Mouse (Mus musculus) MEL (cell line): ENCODE results near the gene Elmsan1. TPM values are rescaled to one million over a fixed set of nuclear protein-coding genes. Genes with fewer than 3 reads are reported as not detected.

Source experiments
- DNase-seq: peaks from one replicate; pipeline ENCODE4 v3.0.0; 2011; ENCODE audit warnings: low read depth, low spot score
- H3K27ac ChIP-seq: 2 replicates; pipeline ENCODE4 v1.5.1; 2012; ENCODE audit warnings: low read depth, mild to moderate bottlenecking, control low read depth, low read length, moderate library complexity; ENCODE audit not compliant: control insufficient read depth
- H3K27me3 ChIP-seq, 2 experiments: fragments of 150-350 bp in 1 of 2; sonication (generic) in 1 of 2; 2 replicates each; pipeline ENCODE4 v1.6.1; 2012; ENCODE audit warnings: low read length in 2 of 2, mild to moderate bottlenecking in 2 of 2, improper control_type of control experiment in 1 of 2, moderate library complexity in 1 of 2; ENCODE audit not compliant: insufficient read depth in 2 of 2, control insufficient read depth in 1 of 2
- H3K36me3 ChIP-seq, 2 experiments: 2 replicates each; pipeline ENCODE4 v1.6.1; 2012 to 2014; ENCODE audit warnings: low read length in 2 of 2, improper control_type of control experiment in 1 of 2, inconsistent platforms in 1 of 2, mild to moderate bottlenecking in 1 of 2; ENCODE audit not compliant: insufficient read depth in 2 of 2, control insufficient read depth in 1 of 2
- H3K4me1 ChIP-seq, 2 experiments: fragments of 150-350 bp in 1 of 2; sonication (generic) in 1 of 2; 2 replicates each; pipeline ENCODE4 v1.6.1; 2012; ENCODE audit warnings: low read length in 2 of 2, improper control_type of control experiment in 1 of 2, mild to moderate bottlenecking in 1 of 2; ENCODE audit not compliant: insufficient read depth in 2 of 2, control insufficient read depth in 1 of 2
- H3K4me3 ChIP-seq, 2 experiments: fragments of 150-350 bp in 1 of 2; sonication (generic) in 1 of 2; 2 replicates each; pipeline ENCODE4 v1.5.1; 2012; ENCODE audit warnings: low read depth in 2 of 2, low read length in 2 of 2, mild to moderate bottlenecking in 2 of 2, moderate library complexity in 2 of 2, control low read depth in 1 of 2, improper control_type of control experiment in 1 of 2; ENCODE audit not compliant: control insufficient read depth in 1 of 2, insufficient read depth in 1 of 2
- H3K79me2 ChIP-seq: 2 replicates; pipeline ENCODE4 v1.6.1; 2012; ENCODE audit warnings: mild to moderate bottlenecking, low read length, moderate library complexity; ENCODE audit not compliant: control insufficient read depth, poor library complexity, insufficient read depth
- H3K9ac ChIP-seq: 2 replicates; pipeline ENCODE4 v1.6.1; 2012; ENCODE audit warnings: low read depth, mild to moderate bottlenecking, control low read depth, low read length, moderate library complexity; ENCODE audit not compliant: control insufficient read depth, poor library complexity, severe bottlenecking
- H3K9me3 ChIP-seq: fragments of 150-350 bp; sonication (generic); replicated peaks from 2 replicates; pipeline ENCODE4 v1.6.1; 2012; ENCODE audit warnings: mild to moderate bottlenecking, low read length, improper control_type of control experiment, moderate library complexity; ENCODE audit not compliant: insufficient read depth
- CHD1 ChIP-seq: IDR thresholded peaks from 2 replicates; pipeline ENCODE4 v1.6.1; 2012; ENCODE audit warnings: low read depth, mild to moderate bottlenecking, inconsistent platforms, low read length, improper control_type of control experiment
- CHD2 ChIP-seq: IDR thresholded peaks from 2 replicates; pipeline ENCODE4 v1.6.1; 2011; ENCODE audit warnings: low read length, improper control_type of control experiment
- CTCF ChIP-seq, 3 experiments: IDR thresholded peaks in 2 of 3; conservative IDR thresholded peaks in 1 of 3; 2 replicates each; pipeline ENCODE4 v1.5.1; 2011 to 2012; ENCODE audit warnings: low read length in 3 of 3, low read depth in 2 of 3, mild to moderate bottlenecking in 2 of 3, improper control_type of control experiment in 1 of 3, inconsistent platforms in 1 of 3, mixed read lengths in 1 of 3, moderate library complexity in 1 of 3; ENCODE audit not compliant: control insufficient read depth in 1 of 3, insufficient read depth in 1 of 3, poor library complexity in 1 of 3, severe bottlenecking in 1 of 3
- ELF1 ChIP-seq: IDR thresholded peaks from 2 replicates; pipeline ENCODE4 v1.6.1; 2014; ENCODE audit warnings: low read depth, mild to moderate bottlenecking, inconsistent platforms, low read length, improper control_type of control experiment, moderate library complexity
- EP300 ChIP-seq, 2 experiments: IDR thresholded peaks; 2 replicates each; pipeline ENCODE4 v1.6.1; 2011; ENCODE audit warnings: improper control_type of control experiment in 2 of 2, low read length in 2 of 2, low read depth in 1 of 2, mild to moderate bottlenecking in 1 of 2
- ETS1 ChIP-seq: IDR thresholded peaks from 2 replicates; pipeline ENCODE4 v1.6.1; 2012; ENCODE audit warnings: low read depth, mild to moderate bottlenecking, inconsistent platforms, low read length, improper control_type of control experiment, moderate library complexity
- HCFC1 ChIP-seq: IDR thresholded peaks from 2 replicates; pipeline ENCODE4 v1.6.1; 2012; ENCODE audit warnings: low read depth, mild to moderate bottlenecking, inconsistent platforms, low read length, improper control_type of control experiment, moderate library complexity
- JUND ChIP-seq: IDR thresholded peaks from 2 replicates; pipeline ENCODE4 v1.6.1; 2011; ENCODE audit warnings: low read depth, mild to moderate bottlenecking, improper control_type of control experiment, low read length
- MAX ChIP-seq: IDR thresholded peaks from 2 replicates; pipeline ENCODE4 v1.6.1; 2011; ENCODE audit warnings: low read length, improper control_type of control experiment
- MAZ ChIP-seq: IDR thresholded peaks from 2 replicates; pipeline ENCODE4 v1.6.1; 2012; ENCODE audit warnings: low read depth, mild to moderate bottlenecking, inconsistent platforms, low read length, improper control_type of control experiment
- MEF2A ChIP-seq: IDR thresholded peaks from 2 replicates; pipeline ENCODE4 v1.6.1; 2014; ENCODE audit warnings: low read depth, mild to moderate bottlenecking, inconsistent platforms, low read length, improper control_type of control experiment; ENCODE audit not compliant: poor library complexity, insufficient replicate concordance, severe bottlenecking; ENCODE audit errors: extremely low read depth
- MXI1 ChIP-seq: IDR thresholded peaks from 2 replicates; pipeline ENCODE4 v1.6.1; 2011; ENCODE audit warnings: mild to moderate bottlenecking, low read depth, low read length, improper control_type of control experiment
- MYB ChIP-seq: IDR thresholded peaks from 2 replicates; pipeline ENCODE4 v1.6.1; 2011; ENCODE audit warnings: mild to moderate bottlenecking, low read depth, low read length, improper control_type of control experiment
- MYC ChIP-seq: IDR thresholded peaks from 2 replicates; pipeline ENCODE4 v1.6.1; 2011; ENCODE audit warnings: low read depth, mild to moderate bottlenecking, low read length, improper control_type of control experiment, moderate library complexity
- NRF1 ChIP-seq: IDR thresholded peaks from 2 replicates; pipeline ENCODE4 v1.6.1; 2014; ENCODE audit warnings: low read depth, mild to moderate bottlenecking, inconsistent platforms, low read length, improper control_type of control experiment, moderate library complexity; ENCODE audit not compliant: poor library complexity, insufficient read depth, severe bottlenecking
- POLR2A ChIP-seq, 2 experiments: IDR thresholded peaks; 2 replicates each; pipeline ENCODE4 v1.6.1; 2011 to 2012; ENCODE audit warnings: low read length in 2 of 2, mild to moderate bottlenecking in 2 of 2, control low read depth in 1 of 2, improper control_type of control experiment in 1 of 2, low read depth in 1 of 2, moderate library complexity in 1 of 2; ENCODE audit not compliant: control insufficient read depth in 1 of 2, insufficient read depth in 1 of 2, poor library complexity in 1 of 2
- POLR2AphosphoS2 ChIP-seq: IDR thresholded peaks from 2 replicates; pipeline ENCODE4 v1.6.1; 2011; ENCODE audit warnings: low read length, improper control_type of control experiment
- POLR2AphosphoS5 ChIP-seq: IDR thresholded peaks from 2 replicates; pipeline ENCODE4 v1.6.1; 2012; ENCODE audit warnings: low read depth, borderline replicate concordance, mild to moderate bottlenecking, inconsistent platforms, low read length, moderate library complexity, mixed read lengths
- RCOR1 ChIP-seq: IDR thresholded peaks from 2 replicates; pipeline ENCODE4 v1.6.1; 2012; ENCODE audit warnings: low read depth, mild to moderate bottlenecking, inconsistent platforms, low read length, improper control_type of control experiment
- SIN3A ChIP-seq: IDR thresholded peaks from 2 replicates; pipeline ENCODE4 v1.6.1; 2012; ENCODE audit warnings: low read length, improper control_type of control experiment, inconsistent platforms
- TAL1 ChIP-seq: IDR thresholded peaks from 2 replicates; pipeline ENCODE4 v1.6.1; 2012; ENCODE audit warnings: mild to moderate bottlenecking, inconsistent platforms, low read length, moderate library complexity, mixed read lengths
- TBP ChIP-seq: IDR thresholded peaks from 2 replicates; pipeline ENCODE4 v1.8.0; 2011; ENCODE audit warnings: low read depth, low read length, improper control_type of control experiment
- TCF12 ChIP-seq: IDR thresholded peaks from 2 replicates; pipeline ENCODE4 v1.6.1; 2014; ENCODE audit warnings: low read depth, mild to moderate bottlenecking, inconsistent platforms, low read length, improper control_type of control experiment, moderate library complexity
- UBTF ChIP-seq: IDR thresholded peaks from 2 replicates; pipeline ENCODE4 v1.6.1; 2012; ENCODE audit warnings: low read depth, mild to moderate bottlenecking, inconsistent platforms, low read length, improper control_type of control experiment, moderate library complexity, borderline replicate concordance; ENCODE audit not compliant: insufficient read depth
- USF1 ChIP-seq: IDR thresholded peaks from 2 replicates; pipeline ENCODE4 v1.6.1; 2014; ENCODE audit warnings: low read depth, mild to moderate bottlenecking, inconsistent platforms, low read length, improper control_type of control experiment, moderate library complexity
- USF2 ChIP-seq, 2 experiments: IDR thresholded peaks; 2 replicates each; pipeline ENCODE4 v1.6.1; 2011 to 2012; ENCODE audit warnings: improper control_type of control experiment in 2 of 2, low read length in 2 of 2, borderline replicate concordance in 1 of 2, inconsistent platforms in 1 of 2, low read depth in 1 of 2, mild to moderate bottlenecking in 1 of 2; ENCODE audit not compliant: insufficient read depth in 1 of 2
- ZC3H11A ChIP-seq: IDR thresholded peaks from 2 replicates; pipeline ENCODE4 v1.6.1; 2012; ENCODE audit warnings: low read depth, mild to moderate bottlenecking, inconsistent platforms, low read length, improper control_type of control experiment
- ZMIZ1 ChIP-seq: IDR thresholded peaks from 2 replicates; pipeline ENCODE4 v1.6.1; 2012; ENCODE audit warnings: low read depth, mild to moderate bottlenecking, inconsistent platforms, low read length, improper control_type of control experiment, moderate library complexity
- ZNF384 ChIP-seq: IDR thresholded peaks from 2 replicates; pipeline ENCODE4 v1.6.1; 2012; ENCODE audit warnings: low read depth, mild to moderate bottlenecking, inconsistent platforms, low read length, improper control_type of control experiment
- polyA plus RNA-seq, 2 experiments: library from polyadenylated mRNA; stranded (reverse) in 1 of 2; unstranded in 1 of 2; fragments of >175 nt in 1 of 2; fragments of >200 nt in 1 of 2; gene quantifications; 2 replicates each; pipeline versions ENCODE4 v1.2.1 to v1.2.4; 2012; ENCODE audit warnings: low replicate concordance in 2 of 2, low read depth in 1 of 2; ENCODE audit not compliant: insufficient read length in 2 of 2, insufficient read depth in 1 of 2, missing spikeins in 1 of 2
- total RNA-seq: library from RNA; depleted of rRNA; stranded (reverse); fragments of 300-350 nt; gene quantifications from 2 replicates; pipeline ENCODE4 v1.2.3, GENCODE M21; 2012

Elmsan1 gene
- total and polyA plus RNA-seq, 3 experiments: 7.7 to 25.3 TPM; not detected in 1

GRCm38 (mm10) chr12:84149971-84150370, 68.7 kb downstream of the Elmsan1 start:
- no peak for TF ChIP-seq USF1
- no peak for TF ChIP-seq MYC
- no peak for TF ChIP-seq MEF2A
- no peak for TF ChIP-seq CTCF (IDR thresholded peaks at IDR 0.05 in 2 of 3, conservative IDR thresholded peaks at IDR 0.05 in 1 of 3; ENCODE audit: control insufficient read depth in 1 of 3, insufficient read depth in 1 of 3, low read depth in 2 of 3, low read length in 3 of 3, poor library complexity in 1 of 3, severe bottlenecking in 1 of 3)
- no peak for TF ChIP-seq MAX
- no peak for TF ChIP-seq MXI1
- no peak for TF ChIP-seq EP300 (IDR thresholded peaks at IDR 0.05; ENCODE audit: low read depth in 1 of 2, low read length in 2 of 2)
- TF ChIP-seq HCFC1: no peak
- no peak for TF ChIP-seq CHD1
- no peak for TF ChIP-seq JUND
- TF ChIP-seq ETS1: no peak
- no peak for TF ChIP-seq TBP
- TF ChIP-seq CHD2: no peak
- no peak for TF ChIP-seq ZNF384
- no peak for TF ChIP-seq ZC3H11A
- TF ChIP-seq POLR2AphosphoS2: no peak
- no peak for DNase-seq
- H3K27ac ChIP-seq: no peak overlapping the region
- H3K4me1 ChIP-seq: peaks cover 12 to 23% of the 10 kb centered on the region in 2 experiments
- no peaks in the 10 kb centered on the region for H3K79me2 ChIP-seq
- no peaks in the 10 kb centered on the region for H3K27me3 ChIP-seq
- H3K4me3 ChIP-seq: no peak overlapping the region
- H3K36me3 ChIP-seq: peaks cover 8 to 24% of the 10 kb centered on the region in 2 experiments
- H3K9me3 ChIP-seq: no peaks in the 10 kb centered on the region
- no peak overlapping the region for H3K9ac ChIP-seq

DNA sequence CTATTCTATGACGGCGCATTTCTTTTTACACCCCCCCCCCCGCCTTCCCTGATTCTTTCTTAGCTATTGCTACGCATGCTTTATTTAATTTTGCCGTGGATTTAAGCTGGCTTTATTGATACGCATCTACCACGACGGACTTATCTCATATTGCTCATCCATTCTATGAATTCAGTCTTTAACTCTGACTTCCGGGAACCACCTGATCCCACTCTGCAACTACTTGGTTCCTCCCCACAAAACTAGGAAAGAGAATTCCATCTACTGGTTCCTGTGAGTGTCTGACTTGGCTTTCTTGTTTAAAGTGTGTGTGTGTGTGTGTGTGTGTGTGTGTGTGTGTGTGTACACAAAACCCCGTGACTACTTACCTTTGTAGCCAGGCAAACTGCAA, 70.1 kb downstream of the Elmsan1 start:
- H3K79me2 ChIP-seq: no peaks in the 10 kb centered on the region
- no peak overlapping the region for H3K27ac ChIP-seq
- H3K4me1 ChIP-seq: peaks cover 12 to 23% of the 10 kb centered on the region in 2 experiments
- peak overlapping the region in 1 of 2 experiments; percentile 49; a peak in 2 of 4 replicates for H3K4me3 ChIP-seq
- H3K27me3 ChIP-seq: no peaks in the 10 kb centered on the region
- no peak for DNase-seq
- no peak overlapping the region for H3K9ac ChIP-seq
- H3K36me3 ChIP-seq: peaks cover 5 to 24% of the 10 kb centered on the region in 2 experiments
- no peaks in the 10 kb centered on the region for H3K9me3 ChIP-seq
- no peak for TF ChIP-seq HCFC1
- no peak for TF ChIP-seq ZMIZ1
- no peak for TF ChIP-seq MYB
- TF ChIP-seq UBTF: no peak
- TF ChIP-seq NRF1: no peak
- TF ChIP-seq ELF1: no peak
- no peak for TF ChIP-seq RCOR1
- no peak for TF ChIP-seq EP300 (IDR thresholded peaks at IDR 0.05; ENCODE audit: low read depth in 1 of 2, low read length in 2 of 2)
- TF ChIP-seq ZNF384: no peak
- TF ChIP-seq MXI1: no peak
- no peak for TF ChIP-seq SIN3A
- no peak for TF ChIP-seq TCF12
- no peak for TF ChIP-seq USF2 (IDR thresholded peaks at IDR 0.05; ENCODE audit: borderline replicate concordance in 1 of 2, insufficient read depth in 1 of 2, low read depth in 1 of 2, low read length in 2 of 2)
- TF ChIP-seq MAZ: no peak
- no peak for TF ChIP-seq POLR2A (IDR thresholded peaks at IDR 0.05; ENCODE audit: control insufficient read depth in 1 of 2, insufficient read depth in 1 of 2, low read depth in 1 of 2, low read length in 2 of 2, poor library complexity in 1 of 2)
- no peak for TF ChIP-seq MAX
- TF ChIP-seq POLR2AphosphoS2: no peak
- TF ChIP-seq MYC: no peak
- no peak for TF ChIP-seq TAL1
- TF ChIP-seq POLR2AphosphoS5: no peak
